Mouse (Mus musculus) heart, adult 11 months (tissue): ENCODE results near the gene Zfp750.

Experiments
- DNase-seq: peaks from one replicate; pipeline ENCODE4 v3.0.0; 2022

Gene Zfp750

GRCm38 (mm10) chr11:121519131-121519530 is at the start of gene Zfp750:
Gene Zfp750 (minus strand): TSS chr11:121519333.
- no peak for DNase-seq

GRCm38 (mm10) chr11:121564265-121564664 is 45.1 kb upstream of the Zfp750 start:
- DNase-seq: no peak

GRCm38 (mm10) chr11:121563312-121563711 is 44.2 kb upstream of the Zfp750 start:
- no peak for DNase-seq

GRCm38 (mm10) chr11:121560294-121560663 is 41.1 kb upstream of the Zfp750 start:
- DNase-seq: peak; percentile 58

- DNase-seq: peak; percentile 82
Measured at GRCm38 (mm10) chr11:121559527-121560293, 40.6 kb upstream of the Zfp750 start.

GRCm38 (mm10) chr11:121558522-121558921 is 39.4 kb upstream of the Zfp750 start:
- peak; percentile 76 for DNase-seq

GRCm38 (mm10) chr11:121557946-121558345 is 38.8 kb upstream of the Zfp750 start:
- peak; percentile 36 for DNase-seq

GRCm38 (mm10) chr11:121556727-121557126 is 37.6 kb upstream of the Zfp750 start:
- no peak for DNase-seq

- peak; percentile 13 for DNase-seq
Measured at GRCm38 (mm10) chr11:121553458-121553857, 34.3 kb upstream of the Zfp750 start.

GRCm38 (mm10) chr11:121552846-121553457 is 33.8 kb upstream of the Zfp750 start:
- peak; percentile 86 for DNase-seq

GRCm38 (mm10) chr11:121552167-121552566 is 33.0 kb upstream of the Zfp750 start:
- DNase-seq: peak; percentile 94

GRCm38 (mm10) chr11:121551206-121551799 is 32.2 kb upstream of the Zfp750 start:
- peak; percentile 82 for DNase-seq

GRCm38 (mm10) chr11:121549843-121550647 is 30.9 kb upstream of the Zfp750 start:
- DNase-seq: peak; percentile 78

- DNase-seq: no peak
Measured at GRCm38 (mm10) chr11:121548996-121549842, 30.1 kb upstream of the Zfp750 start.

- no peak for DNase-seq
Measured at GRCm38 (mm10) chr11:121547925-121548324, 28.8 kb upstream of the Zfp750 start.

- DNase-seq: no peak
Measured at GRCm38 (mm10) chr11:121547234-121547633, 28.1 kb upstream of the Zfp750 start.

GRCm38 (mm10) chr11:121545398-121546034 is 26.4 kb upstream of the Zfp750 start:
- DNase-seq: no peak

- no peak for DNase-seq
Measured at GRCm38 (mm10) chr11:121544755-121545397, 25.7 kb upstream of the Zfp750 start.

- DNase-seq: peak; percentile 89
Measured at GRCm38 (mm10) chr11:121543922-121544321, 24.8 kb upstream of the Zfp750 start.

- no peak for DNase-seq
Measured at GRCm38 (mm10) chr11:121543287-121543856, 24.2 kb upstream of the Zfp750 start.

- DNase-seq: no peak
Measured at GRCm38 (mm10) chr11:121542471-121542870, 23.3 kb upstream of the Zfp750 start.
